Mouse (Mus musculus): ENCODE data around the gene Ttll11. TPM values are rescaled to one million over a fixed set of nuclear protein-coding genes. Genes with fewer than 3 reads are reported as not detected.

Gene Ttll11
- total RNA-seq, 2 experiments from 2014 or later: 0.04 TPM; not detected in 1

DNA sequence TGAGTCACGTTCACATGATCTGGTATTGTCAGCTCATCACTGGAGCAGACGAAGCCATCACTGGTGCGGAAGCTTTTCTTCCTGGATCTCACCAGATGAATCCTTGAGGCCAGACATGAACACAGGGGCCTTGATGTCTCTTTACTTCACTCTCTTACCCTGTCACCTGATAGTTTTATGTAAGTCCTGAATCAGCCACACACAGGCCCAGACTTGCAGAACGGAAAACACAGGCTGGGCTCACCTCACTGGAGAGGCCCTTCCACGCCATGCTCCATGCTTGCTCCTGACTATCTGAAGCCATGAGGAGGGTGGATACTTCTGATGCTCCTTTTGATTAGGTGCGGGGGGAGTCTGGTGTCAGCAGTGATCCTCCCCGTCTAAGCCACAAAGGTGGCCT, 193.8 kb downstream of the Ttll11 start:
- ATAC-seq (replicated peaks; ENCODE audit: poor library complexity): no peak

- no peak for ATAC-seq (replicated peaks; ENCODE audit: poor library complexity)
These were observed 196.3 kb downstream of the Ttll11 start for GRCm38 (mm10) chr2:35783368-35783767.

DNA sequence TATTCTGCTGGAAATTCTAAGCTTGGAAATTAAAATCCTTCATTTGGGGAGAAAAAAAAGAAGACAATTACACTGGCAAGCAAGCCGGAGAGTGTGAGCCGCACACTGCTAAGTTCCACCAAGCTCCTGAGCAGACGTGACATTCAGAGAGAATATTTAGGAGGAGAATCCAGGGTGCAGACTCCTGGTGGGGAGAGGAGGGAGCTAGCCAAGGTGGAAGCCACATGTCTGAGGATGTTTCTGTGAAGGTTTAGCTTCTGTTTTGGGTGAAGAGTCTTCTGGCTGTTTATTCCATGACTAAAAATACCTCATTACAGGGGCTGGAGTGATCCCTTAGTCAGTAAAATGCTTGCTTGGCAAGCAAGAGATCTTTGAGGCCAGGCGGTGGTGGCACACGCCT, 200.4 kb downstream of the Ttll11 start:
- no peak for ATAC-seq (replicated peaks; ENCODE audit: poor library complexity)

DNA sequence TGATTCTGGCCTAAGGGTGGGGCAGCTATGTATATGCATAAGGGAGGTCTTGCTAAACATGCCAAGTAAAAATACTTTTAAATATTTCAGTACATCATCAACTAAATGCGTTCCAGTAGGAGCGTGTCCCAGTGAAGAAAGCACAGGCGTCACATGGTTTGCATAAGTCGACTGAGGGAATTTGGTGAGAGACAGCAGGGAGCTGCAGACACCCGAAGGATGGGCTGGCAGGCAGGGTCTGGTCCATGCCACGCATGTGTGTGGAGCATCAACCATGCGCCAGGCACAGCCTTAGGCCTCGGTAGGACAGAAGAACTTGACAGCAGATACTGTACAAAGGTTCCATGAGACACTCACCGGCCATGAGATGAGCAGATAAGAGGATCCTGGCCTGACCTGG, 202.8 kb downstream of the Ttll11 start:
- no peak for ATAC-seq (replicated peaks; ENCODE audit: poor library complexity)

DNA sequence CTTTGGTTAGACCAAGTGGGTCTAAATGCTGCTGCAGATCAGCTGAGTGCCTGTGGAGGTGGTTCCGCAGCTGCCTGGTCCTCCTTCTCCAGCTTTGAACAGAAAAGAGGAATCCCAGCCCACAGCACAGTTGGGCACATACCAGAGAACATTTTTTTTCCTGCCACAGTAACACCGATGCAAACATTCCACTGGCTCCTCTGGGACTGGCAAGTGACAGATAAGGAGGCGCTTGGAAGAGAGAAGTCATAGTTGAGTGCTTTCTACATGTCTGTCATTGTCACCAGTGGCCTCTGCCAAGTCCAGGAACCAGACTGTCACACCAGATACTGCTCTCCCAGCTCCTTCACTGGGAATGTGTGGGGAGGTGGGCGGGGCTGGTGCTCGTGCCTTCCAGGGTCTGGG, 204.1 kb downstream of the Ttll11 start:
- ATAC-seq (replicated peaks; ENCODE audit: poor library complexity): no peak

GRCm38 (mm10) chr2:35770541-35770940, 209.2 kb downstream of the Ttll11 start:
- no peak for ATAC-seq (replicated peaks; ENCODE audit: poor library complexity)

DNA sequence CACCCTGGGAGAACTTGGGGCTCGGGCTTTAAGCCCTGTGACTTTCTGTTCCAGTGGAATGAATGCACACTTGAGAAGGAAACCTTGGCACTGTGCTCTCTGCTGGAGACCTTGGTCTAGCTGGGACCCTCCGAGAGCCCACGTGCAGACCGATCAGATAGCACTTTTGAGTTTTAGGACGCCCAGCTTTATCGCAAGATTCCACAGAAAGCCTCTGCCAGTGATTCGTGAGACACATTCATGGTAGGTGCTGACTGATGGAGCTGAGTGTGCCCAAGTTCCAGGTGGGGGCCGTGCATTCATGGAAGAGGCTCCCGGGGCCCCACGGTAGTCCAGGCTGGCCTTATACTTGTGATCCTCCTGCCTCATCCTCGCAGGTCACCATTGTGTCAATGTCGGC, 210.3 kb downstream of the Ttll11 start:
- ATAC-seq (replicated peaks; ENCODE audit: poor library complexity): no peak

DNA sequence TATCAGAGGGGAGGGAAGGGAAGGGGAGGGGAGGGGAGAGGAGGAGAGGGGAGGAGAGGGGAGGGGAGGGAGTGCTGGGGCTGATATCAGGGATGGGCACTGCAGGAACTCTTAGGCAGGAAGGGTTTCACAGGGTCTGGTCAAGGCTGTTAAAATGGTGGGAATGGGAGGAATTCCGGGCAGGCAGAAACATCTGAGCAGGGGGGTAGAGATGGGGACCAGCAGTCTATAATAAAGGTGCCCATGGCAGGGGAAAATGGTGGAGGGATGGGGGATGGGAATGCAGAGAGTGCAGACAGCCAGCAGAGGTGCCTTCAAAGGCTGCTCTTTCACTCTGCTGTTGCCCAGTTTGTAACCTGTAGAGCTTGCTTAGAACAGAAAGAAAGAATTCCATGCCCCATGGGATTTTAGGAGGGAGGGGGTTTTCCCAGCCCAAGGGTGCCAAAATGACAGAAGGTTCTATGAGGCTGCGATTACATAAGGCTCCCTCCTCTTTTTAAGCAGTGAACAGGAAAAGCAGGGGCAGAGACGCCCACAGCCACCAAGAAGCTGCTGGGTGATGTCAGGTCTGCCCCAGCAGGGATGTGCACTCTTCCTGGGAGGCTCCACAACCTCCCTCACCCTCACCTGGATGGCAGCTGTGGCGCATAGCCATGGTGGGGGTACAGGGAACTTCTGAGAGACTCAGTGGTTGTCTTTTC, 211.0 kb downstream of the Ttll11 start:
- no peak for ATAC-seq (replicated peaks; ENCODE audit: poor library complexity)

GRCm38 (mm10) chr2:35767834-35768537, 211.7 kb downstream of the Ttll11 start:
- ATAC-seq (replicated peaks; ENCODE audit: poor library complexity): peak; percentile 17; the same call in 1 of the 2 replicates

DNA sequence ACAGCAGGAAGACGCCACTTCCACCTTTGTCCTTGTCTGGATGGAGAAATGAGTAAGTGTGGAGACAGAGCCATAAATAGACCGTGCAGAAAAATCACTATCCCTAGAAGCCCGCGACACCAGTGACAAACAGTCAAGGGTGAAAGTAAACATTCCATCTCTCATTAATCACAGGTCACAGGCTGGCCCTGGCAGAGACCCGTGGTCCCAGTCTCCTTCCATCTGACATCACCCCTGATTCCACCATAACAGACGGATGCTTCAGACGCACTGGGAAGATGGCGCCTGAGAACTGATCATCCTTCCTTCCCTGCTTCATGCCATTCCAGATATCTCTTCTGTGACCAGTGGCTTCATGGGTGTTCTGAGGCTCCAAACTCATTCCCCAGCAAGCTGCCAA, 215.4 kb downstream of the Ttll11 start:
- no peak for ATAC-seq (replicated peaks; ENCODE audit: poor library complexity)

GRCm38 (mm10) chr2:35763818-35764217, 215.9 kb downstream of the Ttll11 start:
- no peak for ATAC-seq (replicated peaks; ENCODE audit: poor library complexity)

- ATAC-seq (replicated peaks; ENCODE audit: poor library complexity): peak; percentile 41; the same call in 1 of the 2 replicates
These were observed 218.3 kb downstream of the Ttll11 start for GRCm38 (mm10) chr2:35761458-35761857.

DNA sequence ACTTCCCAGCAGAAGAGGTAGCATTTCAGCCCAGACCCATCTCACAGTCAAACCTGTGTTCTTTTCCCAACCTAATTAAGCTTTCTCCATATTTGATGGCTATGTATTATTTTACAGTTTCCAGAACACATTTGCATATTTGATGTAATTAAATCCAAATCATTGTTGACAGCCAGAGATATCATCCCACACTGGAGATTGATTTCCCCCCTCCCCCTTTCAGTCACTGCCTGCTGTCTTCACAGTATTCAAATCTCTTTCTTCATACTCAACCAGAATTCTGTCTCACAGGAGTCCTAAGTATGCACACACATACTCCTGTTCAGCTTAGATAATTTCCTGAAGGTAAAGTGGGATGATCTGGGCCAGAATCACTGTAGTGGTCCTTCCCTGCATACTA, 218.8 kb downstream of the Ttll11 start:
- no peak for ATAC-seq (replicated peaks; ENCODE audit: poor library complexity)

DNA sequence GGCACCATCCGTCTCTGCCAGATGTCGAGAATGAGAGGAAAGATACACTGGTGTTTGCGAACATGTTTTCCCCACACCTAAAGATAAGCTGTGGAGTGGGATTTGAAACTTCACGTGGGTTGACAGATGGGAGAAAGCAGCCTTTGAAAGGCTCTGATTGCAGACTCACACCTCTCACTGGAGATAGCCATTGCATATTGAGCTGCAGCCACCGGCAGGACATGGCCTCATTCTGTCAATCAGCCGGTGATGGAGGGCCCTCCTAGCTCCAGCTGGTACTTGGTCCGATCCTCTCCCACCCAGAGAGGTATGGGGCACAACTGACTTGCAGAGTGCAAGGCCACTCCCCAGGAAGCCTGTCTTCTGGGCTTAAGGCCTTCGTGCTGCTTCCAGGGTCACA, 219.4 kb downstream of the Ttll11 start:
- no peak for ATAC-seq (replicated peaks; ENCODE audit: poor library complexity)

DNA sequence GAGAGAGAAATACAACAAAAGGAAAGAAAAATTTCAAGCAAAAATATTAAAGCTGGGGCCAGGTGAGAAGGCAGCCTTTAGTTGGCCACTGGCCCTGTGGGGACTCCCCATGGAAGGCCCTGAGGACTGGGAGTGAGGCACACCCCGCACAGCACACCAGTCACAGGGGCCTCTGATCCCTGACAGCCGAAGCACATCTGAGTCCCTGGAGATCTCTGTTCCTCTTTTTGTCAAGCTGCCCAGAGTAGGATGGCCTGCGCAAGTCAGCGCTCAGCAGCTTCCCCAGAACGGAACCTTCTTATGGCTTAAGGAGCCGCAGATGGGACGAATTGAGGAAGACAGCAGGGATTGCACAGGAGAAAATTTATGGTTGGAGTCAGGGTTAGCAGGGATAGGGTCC, 223.2 kb downstream of the Ttll11 start:
- ATAC-seq (replicated peaks; ENCODE audit: poor library complexity): peak; percentile 95

- ATAC-seq (replicated peaks; ENCODE audit: poor library complexity): no peak
These were observed 227.8 kb downstream of the Ttll11 start for GRCm38 (mm10) chr2:35751781-35752505.

- ATAC-seq (replicated peaks; ENCODE audit: poor library complexity): no peak
These were observed 229.1 kb downstream of the Ttll11 start for GRCm38 (mm10) chr2:35750533-35751141.

GRCm38 (mm10) chr2:35747371-35748035, 232.2 kb downstream of the Ttll11 start:
- no peak for ATAC-seq (replicated peaks; ENCODE audit: poor library complexity)

GRCm38 (mm10) chr2:35746638-35747037, 233.1 kb downstream of the Ttll11 start:
- no peak for ATAC-seq (replicated peaks; ENCODE audit: poor library complexity)

DNA sequence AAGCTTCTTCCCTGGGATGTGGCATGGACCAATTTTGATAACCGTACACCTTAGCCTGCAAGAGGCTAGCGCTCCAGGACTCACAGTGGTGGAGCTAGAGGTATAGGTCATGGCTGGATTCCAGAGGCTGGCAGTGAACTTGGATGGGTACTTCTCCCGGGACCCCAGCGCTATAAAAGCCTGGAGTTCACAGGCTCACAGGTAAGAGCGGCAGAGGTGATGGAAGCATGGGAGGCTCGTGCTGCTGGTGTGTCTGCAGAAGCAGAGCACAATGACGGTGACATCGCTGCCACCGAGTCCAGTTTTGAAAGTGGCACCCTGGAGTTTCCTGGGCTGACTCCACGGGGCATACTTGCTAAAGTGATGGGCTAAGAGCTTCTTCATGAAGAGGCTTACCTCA, 233.8 kb downstream of the Ttll11 start:
- ATAC-seq (replicated peaks; ENCODE audit: poor library complexity): no peak
